Mouse (Mus musculus): ENCODE measurements around the gene Ankrd12. TPM values are rescaled to one million over a fixed set of nuclear protein-coding genes. Genes with fewer than 3 reads are reported as not detected.
"Not testable (repeated sequence)": the region's sequence is repeated elsewhere in the genome, so short reads cannot be mapped to it uniquely, and the experiment has no call there.

Ankrd12 gene
- total RNA-seq, 2 experiments from 2014 or later = 21.0 to 23.1 TPM

- DNase-seq = no peak
Observed at GRCm38 (mm10) chr17:66084486-66084885, 7.6 kb upstream of the Ankrd12 start.

DNA sequence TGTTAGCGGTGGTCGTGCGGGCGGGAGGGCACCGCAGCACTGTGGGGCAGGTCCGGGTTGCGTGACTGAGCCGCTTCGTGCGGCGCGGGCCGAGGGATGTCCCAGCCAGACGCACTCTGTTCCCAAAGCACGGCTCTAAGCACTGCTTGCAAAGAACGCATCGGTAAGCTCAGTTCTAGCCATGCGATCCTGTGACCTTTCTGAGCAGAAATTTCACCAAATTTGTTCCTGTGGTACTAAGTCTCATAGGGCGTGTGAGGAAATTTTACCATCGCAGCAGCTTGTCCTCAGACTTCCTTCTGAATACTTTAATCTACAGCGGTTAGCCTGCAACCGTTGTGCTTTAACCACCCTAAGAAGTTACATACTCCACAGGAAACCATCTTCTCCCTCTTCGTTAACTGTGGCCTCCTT, 555 bp upstream of the Ankrd12 start:
- no peak for DNase-seq

DNA sequence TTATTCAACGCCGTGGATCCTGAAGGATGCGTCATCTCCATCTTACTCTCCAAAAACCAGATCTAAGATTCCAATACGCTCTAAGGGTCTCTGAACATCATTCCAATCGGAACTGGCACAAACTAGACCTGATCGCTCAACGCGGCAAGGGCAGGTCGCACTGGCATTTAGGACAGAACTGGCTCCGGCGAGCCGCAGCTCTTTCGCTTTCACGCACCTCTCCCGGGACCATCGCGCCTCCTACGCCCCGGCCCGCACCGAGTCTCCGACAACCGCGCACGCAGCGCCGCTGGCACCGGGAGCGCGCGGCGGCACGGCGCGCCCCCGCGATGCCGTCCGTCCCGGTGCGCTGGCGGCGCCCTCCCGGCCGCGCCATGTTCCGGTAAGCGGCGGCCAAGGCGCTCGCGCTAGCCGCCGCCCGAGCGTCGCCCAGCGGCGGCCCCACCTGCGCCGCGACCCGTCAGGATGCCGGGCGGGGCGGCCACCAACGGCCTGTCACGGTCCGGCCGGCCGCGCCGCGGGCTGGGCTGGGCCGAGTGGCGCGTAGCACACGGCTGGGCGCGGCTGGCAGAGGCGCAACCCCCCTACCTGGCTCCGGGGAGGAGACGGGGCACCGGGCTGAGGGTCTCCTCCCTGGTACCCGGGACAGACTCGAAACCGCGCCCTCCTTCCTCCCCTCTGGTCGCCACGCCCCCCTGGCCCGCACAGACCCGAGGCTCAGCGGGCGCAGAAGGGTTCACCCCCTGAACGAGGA, 538 bp downstream of the Ankrd12 start:
- DNase-seq = peak; percentile 59

DNA sequence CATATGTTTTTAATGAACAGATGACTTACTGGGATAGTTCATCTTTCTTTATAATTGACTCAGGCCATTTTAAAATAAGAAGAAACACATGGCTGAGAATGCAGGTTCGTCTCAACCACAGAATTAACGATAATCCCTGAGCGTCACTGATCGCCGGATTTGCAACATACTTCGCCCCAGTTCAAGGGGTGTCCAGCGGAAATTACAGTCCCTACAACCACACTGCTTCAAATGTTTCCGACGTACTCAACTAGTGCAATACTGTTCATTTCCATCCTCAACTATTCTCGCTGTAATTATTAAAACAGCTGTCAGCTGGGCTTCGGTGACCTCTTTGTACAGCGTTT, 1.1 kb downstream of the Ankrd12 start:
- peak; percentile 11 for DNase-seq

DNA sequence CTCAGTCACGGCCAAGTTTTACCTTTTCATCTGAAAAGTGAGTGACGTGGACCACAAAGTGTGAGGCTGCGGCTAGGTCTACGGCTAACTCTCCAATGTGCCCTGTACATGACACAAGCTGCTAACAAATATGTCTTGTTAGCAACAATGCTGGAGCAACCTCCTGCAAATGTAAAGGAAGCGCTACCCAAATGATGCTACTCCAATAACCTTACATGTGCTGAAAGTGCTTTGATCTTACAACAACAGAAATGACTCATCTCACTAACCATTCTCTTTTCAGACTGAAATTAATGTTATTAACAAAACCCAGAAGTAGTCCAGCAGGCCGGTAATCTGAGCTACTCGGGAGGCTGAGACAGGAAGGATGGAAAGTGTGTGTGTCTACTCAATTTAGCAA, 2.9 kb downstream of the Ankrd12 start:
- DNase-seq = no peak

- DNase-seq = not testable (repeated sequence)
Observed at GRCm38 (mm10) chr17:66069036-66069435, 7.9 kb downstream of the Ankrd12 start.

- DNase-seq = no peak
Observed at GRCm38 (mm10) chr17:66065115-66065514, 11.8 kb downstream of the Ankrd12 start.

DNA sequence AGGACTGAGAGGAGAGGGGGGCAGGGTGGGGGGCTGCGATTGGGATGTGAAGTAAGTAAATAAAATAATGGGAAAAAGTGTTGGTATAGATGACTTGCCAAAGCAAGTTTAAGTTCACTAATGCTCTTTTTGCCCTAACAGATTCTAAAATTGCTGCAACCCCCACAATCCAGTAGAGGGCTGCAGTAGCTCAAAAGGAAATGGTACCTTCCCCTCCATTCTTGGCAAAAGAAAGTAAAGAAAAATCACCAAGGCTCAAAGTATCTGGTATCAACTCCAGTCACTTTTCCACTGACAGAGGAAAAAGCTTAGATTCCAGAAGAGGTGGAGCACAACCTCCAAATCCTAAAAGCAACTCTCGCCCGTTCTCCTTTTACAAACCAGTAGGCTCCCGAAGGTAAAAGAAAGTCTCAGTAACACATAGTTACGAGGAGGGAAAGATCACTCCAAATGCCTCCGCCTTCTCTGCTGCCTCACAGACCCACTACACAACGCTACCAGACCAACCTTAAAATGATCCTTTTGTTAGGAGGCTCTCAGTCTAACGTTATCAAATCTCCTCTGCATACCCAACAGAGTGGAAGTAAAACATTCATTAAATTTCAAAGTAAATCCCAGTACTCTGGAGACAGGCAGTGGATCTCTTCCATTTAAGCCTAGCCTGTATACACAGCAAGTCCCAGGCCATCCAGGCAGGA, 15.5 kb downstream of the Ankrd12 start:
- DNase-seq = no peak

- DNase-seq = no peak
Observed at GRCm38 (mm10) chr17:66058160-66058559, 18.7 kb downstream of the Ankrd12 start.

GRCm38 (mm10) chr17:66057145-66057544, 19.7 kb downstream of the Ankrd12 start:
- DNase-seq = no peak

DNA sequence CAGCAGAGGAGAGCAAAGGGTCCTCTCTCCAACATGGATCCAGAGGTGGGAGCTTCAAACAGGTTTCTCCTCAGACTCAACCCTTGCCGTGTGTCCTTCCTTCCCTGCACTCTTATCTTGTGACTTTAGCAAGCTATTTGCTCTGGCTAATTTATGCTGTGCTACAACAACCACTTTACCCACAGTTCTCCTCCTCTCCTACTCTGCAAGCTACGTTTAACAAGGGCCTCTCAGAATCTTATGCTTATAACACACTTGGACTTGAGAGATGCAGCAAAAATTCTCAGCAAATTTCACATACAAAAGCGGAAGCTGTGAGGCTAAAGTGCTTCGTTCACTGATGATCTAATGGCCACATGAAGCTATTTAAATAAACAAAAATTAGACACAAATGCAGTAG, 23.5 kb downstream of the Ankrd12 start:
- no peak for DNase-seq

- DNase-seq = no peak
Observed at GRCm38 (mm10) chr17:66048795-66049194, 28.1 kb downstream of the Ankrd12 start.

DNA sequence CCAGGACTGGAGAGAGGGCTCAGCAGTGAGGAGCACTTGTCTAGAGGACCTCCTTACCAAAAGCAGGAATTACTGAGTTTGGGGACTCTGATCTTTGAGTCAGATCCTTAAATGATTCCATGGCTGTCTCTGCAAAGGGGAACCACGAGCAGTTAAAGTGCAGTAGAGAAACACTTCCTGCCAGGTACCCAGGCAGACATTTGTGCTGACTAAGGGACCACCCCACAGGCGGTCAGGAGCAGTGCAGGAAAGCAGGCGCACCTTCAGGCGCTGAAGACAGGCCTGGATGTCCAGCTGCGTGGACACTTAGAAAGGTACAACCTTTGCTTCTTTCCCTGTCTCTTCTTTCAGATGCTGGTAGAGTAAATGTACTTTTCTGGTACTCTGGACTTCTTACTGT, 28.7 kb downstream of the Ankrd12 start:
- no peak for DNase-seq

- DNase-seq = not testable (repeated sequence)
Observed at GRCm38 (mm10) chr17:66043679-66044078, 33.2 kb downstream of the Ankrd12 start.

GRCm38 (mm10) chr17:66041020-66041419, 35.9 kb downstream of the Ankrd12 start:
- no peak for DNase-seq

- DNase-seq = no peak
Observed at GRCm38 (mm10) chr17:66033239-66033638, 43.6 kb downstream of the Ankrd12 start.

- DNase-seq = no peak
Observed at GRCm38 (mm10) chr17:66031991-66032390, 44.9 kb downstream of the Ankrd12 start.

- DNase-seq = no peak
Observed at GRCm38 (mm10) chr17:66024211-66024610, 52.7 kb downstream of the Ankrd12 start.

- DNase-seq = no peak
Observed at GRCm38 (mm10) chr17:66011790-66012189, 65.1 kb downstream of the Ankrd12 start.

DNA sequence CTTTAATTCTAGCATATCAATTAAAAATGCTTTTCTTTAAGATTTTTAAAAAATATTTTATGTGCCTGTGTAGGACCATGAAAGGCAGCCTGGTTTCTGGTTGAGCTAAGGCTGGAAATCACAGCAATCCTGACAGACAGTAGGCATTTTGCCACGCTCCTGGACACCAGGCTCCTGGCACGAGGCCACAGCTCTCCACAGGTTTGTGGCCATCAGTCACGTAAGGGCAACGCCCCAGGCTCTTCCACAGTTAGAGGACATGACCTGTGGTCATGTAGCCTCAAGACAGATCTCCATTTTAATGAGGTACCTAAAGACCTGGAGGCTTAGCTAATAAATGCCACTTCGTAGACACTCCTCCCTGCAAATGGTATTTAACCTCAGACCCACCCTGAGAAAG, 69.0 kb downstream of the Ankrd12 start:
- peak; percentile 39 for DNase-seq

GRCm38 (mm10) chr17:66007473-66007872, 69.4 kb downstream of the Ankrd12 start:
- no peak for DNase-seq

- DNase-seq = no peak
Observed at GRCm38 (mm10) chr17:65988151-65988820, 88.6 kb downstream of the Ankrd12 start.

GRCm38 (mm10) chr17:65976720-65977119, 100.2 kb downstream of the Ankrd12 start:
- not testable (repeated sequence) for DNase-seq
